ENCODE assay signal across 9 mouse cellular contexts in the genomic region with DNA sequence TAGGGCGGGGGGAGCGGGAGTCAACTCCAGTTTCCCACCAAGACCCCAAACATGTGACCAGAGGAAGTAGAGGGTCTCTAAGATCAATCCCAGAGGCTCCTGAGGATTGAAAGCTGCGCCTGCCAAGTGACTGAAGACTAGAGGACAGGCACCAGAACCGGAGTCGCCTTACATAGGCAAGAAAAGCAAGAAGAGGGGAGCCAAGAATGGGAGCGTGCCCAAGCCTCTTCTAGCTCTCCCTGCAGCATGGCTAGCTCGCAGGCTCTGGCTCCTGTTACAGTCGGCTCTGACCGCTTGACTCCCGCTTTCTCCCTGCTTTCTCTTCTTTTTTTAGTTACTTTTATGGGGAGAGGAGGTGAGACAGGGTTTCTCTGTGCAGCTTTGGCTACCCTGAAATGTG. TPM values are rescaled to one million over a fixed set of nuclear protein-coding genes. Genes with fewer than 3 reads are reported as not detected.
DNase-seq lines count a peak whose midpoint lies in the region; ATAC-seq and TF ChIP-seq lines count a peak whose summit lies in the region.
"Had no signal": no experiment of that assay in that cellular context is flagged by ENCODE, and none has a peak within 500 bp of the region (broad histone marks: within the 10 kb centered on the region; RNA-seq: fewer than 3 reads in every experiment).

No protein-coding gene starts in this region.

- peak overlapping the region; percentile 29; the same call in 1 of the 2 replicates for H3K9ac ChIP-seq in lung, embryonic 15.5 days
- H3K9ac ChIP-seq in forebrain, embryonic 14.5 days (ENCODE audit: low read length) = no peak overlapping the region
- H3K9ac ChIP-seq in hindbrain, embryonic 14.5 days = 0 out of 2 replicates have a peak overlapping the region, but pooled peaks have one; percentile 10
- H3K9ac ChIP-seq in lung, postnatal 0 days (replicated peaks; ENCODE audit: low read depth) = no peak overlapping the region; the same call in 1 of the 2 replicates

- H3K9me3 ChIP-seq in lung, embryonic 15.5 days = no peaks in the 10 kb centered on the region
- H3K9me3 ChIP-seq in forebrain, embryonic 14.5 days (replicated peaks; ENCODE audit: control insufficient read depth, low read length) = no peaks in the 10 kb centered on the region
- no peaks in the 10 kb centered on the region for H3K9me3 ChIP-seq in hindbrain, embryonic 14.5 days (ENCODE audit: control insufficient read depth, low read length)
- H3K9me3 ChIP-seq in lung, postnatal 0 days (ENCODE audit: low read length) = no peaks in the 10 kb centered on the region

- peaks cover 79% of the 10 kb centered on the region for H3K4me1 ChIP-seq in lung, embryonic 15.5 days
- peaks cover 40% of the 10 kb centered on the region for H3K4me1 ChIP-seq in forebrain, embryonic 14.5 days (ENCODE audit: control insufficient read depth, insufficient read depth, low read length)
- peaks cover 52% of the 10 kb centered on the region for H3K4me1 ChIP-seq in hindbrain, embryonic 14.5 days (replicated peaks; ENCODE audit: control insufficient read depth, insufficient read depth, low read length)
- peaks cover 45% of the 10 kb centered on the region for H3K4me1 ChIP-seq in lung, postnatal 0 days (ENCODE audit: insufficient read depth, low read depth, low read length)

- no peak for ATAC-seq in lung, embryonic 15.5 days (ENCODE audit: borderline replicate concordance, extremely low read depth, low FRiP score, low TSS enrichment)
- no peak for ATAC-seq in forebrain, embryonic 14.5 days
- no peak for ATAC-seq in hindbrain, embryonic 14.5 days (ENCODE audit: low FRiP score)
- ATAC-seq in lung, postnatal 0 days = no peak
- ATAC-seq: Patski had no signal

- TF ChIP-seq EP300 in lung, postnatal 0 days (IDR thresholded peaks at IDR 0.05) = no peak

- H3K4me2 ChIP-seq in lung, embryonic 15.5 days = peak overlapping the region; percentile 54
- no peak overlapping the region for H3K4me2 ChIP-seq in forebrain, embryonic 14.5 days (ENCODE audit: low read length)
- H3K4me2 ChIP-seq in hindbrain, embryonic 14.5 days (replicated peaks) = no peak overlapping the region
- H3K4me2 ChIP-seq in lung, postnatal 0 days (replicated peaks; ENCODE audit: low read depth, low read length) = no peak overlapping the region

- TF ChIP-seq CTCF in lung, postnatal 0 days (IDR thresholded peaks at IDR 0.05) = no peak

- WGBS in lung, embryonic 15.5 days = 51% methylated on average over 10 of the region's 10 CpGs
- WGBS in forebrain, embryonic 14.5 days = 67% methylated on average over 10 of the region's 10 CpGs
- WGBS in hindbrain, embryonic 14.5 days = 71% methylated on average over 10 of the region's 10 CpGs
- WGBS in lung, postnatal 0 days = 44% methylated on average over 10 of the region's 10 CpGs

- no peak for DNase-seq in lung, postnatal 25 days (ENCODE audit: low spot score)
- no peak for DNase-seq in forebrain, embryonic 14.5 days (ENCODE audit: low spot score)
- DNase-seq in hindbrain, embryonic 14.5 days (ENCODE audit: low spot score) = no peak
- no peak for DNase-seq in lung, postnatal 0 days (ENCODE audit: low spot score)
- no peak for DNase-seq in left cerebral cortex, adult 18-20 months (ENCODE audit: low spot score in 2 of 2)
- DNase-seq in spleen, adult 18-20 months = no peak
- DNase-seq in Muller cell, postnatal 12 days (ENCODE audit: inconsistent ontology term) = no peak

- H3K4me3 ChIP-seq in lung, embryonic 15.5 days = no peak overlapping the region
- H3K4me3 ChIP-seq in forebrain, embryonic 14.5 days (ENCODE audit: low read depth, low read length) = no peak overlapping the region
- H3K4me3 ChIP-seq in hindbrain, embryonic 14.5 days (replicated peaks; ENCODE audit: low read length) = no peak overlapping the region
- H3K4me3 ChIP-seq in lung, postnatal 0 days (ENCODE audit: low read depth, low read length) = no peak overlapping the region

- peak overlapping the region; percentile 97 for H3K27ac ChIP-seq in lung, embryonic 15.5 days
- H3K27ac ChIP-seq in forebrain, embryonic 14.5 days (ENCODE audit: low read depth, low read length) = 0 out of 2 replicates have a peak overlapping the region, but pooled peaks have one; percentile 45
- peak overlapping the region; percentile 79 for H3K27ac ChIP-seq in hindbrain, embryonic 14.5 days
- peak overlapping the region; percentile 95 for H3K27ac ChIP-seq in lung, postnatal 0 days (ENCODE audit: low read length)

- H3K36me3 ChIP-seq in lung, embryonic 15.5 days = no peaks in the 10 kb centered on the region
- H3K36me3 ChIP-seq in forebrain, embryonic 14.5 days (ENCODE audit: control insufficient read depth, insufficient read depth, low read length) = no peaks in the 10 kb centered on the region
- H3K36me3 ChIP-seq in hindbrain, embryonic 14.5 days (replicated peaks; ENCODE audit: control insufficient read depth, insufficient read depth) = no peaks in the 10 kb centered on the region
- no peaks in the 10 kb centered on the region for H3K36me3 ChIP-seq in lung, postnatal 0 days (ENCODE audit: insufficient read depth, low read length)

- H3K27me3 ChIP-seq in lung, embryonic 15.5 days = no peaks in the 10 kb centered on the region
- no peaks in the 10 kb centered on the region for H3K27me3 ChIP-seq in forebrain, embryonic 14.5 days (replicated peaks; ENCODE audit: control insufficient read depth, insufficient read depth, low read length)
- no peaks in the 10 kb centered on the region for H3K27me3 ChIP-seq in hindbrain, embryonic 14.5 days (ENCODE audit: control insufficient read depth, insufficient read depth, low read length)
- no peaks in the 10 kb centered on the region for H3K27me3 ChIP-seq in lung, postnatal 0 days (replicated peaks; ENCODE audit: insufficient read depth, low read length)
- H3K27me3 ChIP-seq: Patski had no signal

RNA-seq across cellular contexts. Expression of gene Nr1d1, which starts 10.1 kb away (rescaled TPM):
- 1.0 and 1.5 TPM in 2 replicates for polyA plus RNA-seq in lung, embryonic 15.5 days (2015; fragmentation: Nextera tagmentation; extraction: Ambion mirVana)
- 2.2 and 3.1 TPM in 2 replicates for polyA plus RNA-seq in forebrain, embryonic 14.5 days (2014; fragmentation: Nextera tagmentation; extraction: Ambion mirVana)
- polyA plus RNA-seq in hindbrain, embryonic 14.5 days (2014; fragmentation: Nextera tagmentation; extraction: Ambion mirVana) = 3.4 and 4.1 TPM in 2 replicates
- 6.9 and 8.9 TPM in 2 replicates for polyA plus RNA-seq in lung, postnatal 0 days (2015; fragmentation: Nextera tagmentation; extraction: Ambion mirVana)
- total RNA-seq in left cerebral cortex, adult 18-20 months (2021) = 100 to 1,000 TPM in 1 of 2 experiments, 10 to 100 TPM in 1; 87.2 to 122 TPM

RNA-seq across cellular contexts. Expression of gene Msl1, which starts 10.1 kb away (rescaled TPM):
- 21.1 and 21.2 TPM in 2 replicates for polyA plus RNA-seq in lung, embryonic 15.5 days (2015; fragmentation: Nextera tagmentation; extraction: Ambion mirVana)
- polyA plus RNA-seq in forebrain, embryonic 14.5 days (2014; fragmentation: Nextera tagmentation; extraction: Ambion mirVana) = 19.3 and 20.5 TPM in 2 replicates
- polyA plus RNA-seq in hindbrain, embryonic 14.5 days (2014; fragmentation: Nextera tagmentation; extraction: Ambion mirVana) = 23.6 and 24.1 TPM in 2 replicates
- polyA plus RNA-seq in lung, postnatal 0 days (2015; fragmentation: Nextera tagmentation; extraction: Ambion mirVana) = 16.3 and 21.3 TPM in 2 replicates
- total RNA-seq in left cerebral cortex, adult 18-20 months (2021) = 100 to 1,000 TPM; 182 to 185 TPM

RNA-seq across cellular contexts. Expression of gene Casc3, which starts 19.5 kb away (rescaled TPM):
- polyA plus RNA-seq in lung, embryonic 15.5 days (2015; fragmentation: Nextera tagmentation; extraction: Ambion mirVana) = 35.7 and 37.9 TPM in 2 replicates
- 41.0 and 45.0 TPM in 2 replicates for polyA plus RNA-seq in forebrain, embryonic 14.5 days (2014; fragmentation: Nextera tagmentation; extraction: Ambion mirVana)
- 49.3 and 57.4 TPM in 2 replicates for polyA plus RNA-seq in hindbrain, embryonic 14.5 days (2014; fragmentation: Nextera tagmentation; extraction: Ambion mirVana)
- polyA plus RNA-seq in lung, postnatal 0 days (2015; fragmentation: Nextera tagmentation; extraction: Ambion mirVana) = 22.7 and 22.9 TPM in 2 replicates
- 10 to 100 TPM; 53.0 to 57.3 TPM for total RNA-seq in left cerebral cortex, adult 18-20 months (2021)

RNA-seq across cellular contexts. Expression of gene Thra, which starts 44.8 kb away (rescaled TPM):
- polyA plus RNA-seq in lung, embryonic 15.5 days (2015; fragmentation: Nextera tagmentation; extraction: Ambion mirVana) = 35.6 and 35.8 TPM in 2 replicates
- 164 and 199 TPM in 2 replicates for polyA plus RNA-seq in forebrain, embryonic 14.5 days (2014; fragmentation: Nextera tagmentation; extraction: Ambion mirVana)
- polyA plus RNA-seq in hindbrain, embryonic 14.5 days (2014; fragmentation: Nextera tagmentation; extraction: Ambion mirVana) = 165 and 181 TPM in 2 replicates
- polyA plus RNA-seq in lung, postnatal 0 days (2015; fragmentation: Nextera tagmentation; extraction: Ambion mirVana) = 38.1 and 40.5 TPM in 2 replicates
- 100 to 1,000 TPM; 708 to 832 TPM for total RNA-seq in left cerebral cortex, adult 18-20 months (2021)

RNA-seq across cellular contexts. Expression of gene Rapgefl1, which starts 51.4 kb away (rescaled TPM):
- polyA plus RNA-seq in lung, embryonic 15.5 days (2015; fragmentation: Nextera tagmentation; extraction: Ambion mirVana) = 0.86 and 1.4 TPM in 2 replicates
- polyA plus RNA-seq in forebrain, embryonic 14.5 days (2014; fragmentation: Nextera tagmentation; extraction: Ambion mirVana) = 3.0 and 4.5 TPM in 2 replicates
- 12.0 and 12.9 TPM in 2 replicates for polyA plus RNA-seq in hindbrain, embryonic 14.5 days (2014; fragmentation: Nextera tagmentation; extraction: Ambion mirVana)
- 1.1 and 1.5 TPM in 2 replicates for polyA plus RNA-seq in lung, postnatal 0 days (2015; fragmentation: Nextera tagmentation; extraction: Ambion mirVana)
- total RNA-seq in left cerebral cortex, adult 18-20 months (2021) = 100 to 1,000 TPM; 133 to 139 TPM

Comparison
In these comparisons a context has a peak if more than half of its experiments do, and no peak if none do; other contexts are left out.
1. H3K9ac ChIP-seq: peak in lung, embryonic 15.5 days (single experiment) and hindbrain, embryonic 14.5 days (single experiment); none in forebrain, embryonic 14.5 days (single experiment) and lung, postnatal 0 days (single experiment).
2. H3K27ac ChIP-seq: peak in every context shown above with its lines; median percentile 97 in lung, embryonic 15.5 days; 95 in lung, postnatal 0 days; 79 in hindbrain, embryonic 14.5 days; 45 in forebrain, embryonic 14.5 days.